Mouse (Mus musculus) heart, postnatal 4 days (tissue): ENCODE measurements around the gene Olfr544. TPM values are rescaled to one million over a fixed set of nuclear protein-coding genes. Genes with fewer than 3 reads are reported as not detected.
"Not testable (repeated sequence)": the region's sequence is repeated elsewhere in the genome, so short reads cannot be mapped to it uniquely, and the experiment has no call there.

Source experiments
- DNase-seq: peaks from one replicate; pipeline ENCODE4 v3.0.0; 2021
- total RNA-seq, 2 experiments: library from RNA; stranded (reverse); gene quantifications; 2 replicates each; pipeline ENCODE4 v1.2.3; 2021

Gene Olfr544
- total RNA-seq = not detected

DNA sequence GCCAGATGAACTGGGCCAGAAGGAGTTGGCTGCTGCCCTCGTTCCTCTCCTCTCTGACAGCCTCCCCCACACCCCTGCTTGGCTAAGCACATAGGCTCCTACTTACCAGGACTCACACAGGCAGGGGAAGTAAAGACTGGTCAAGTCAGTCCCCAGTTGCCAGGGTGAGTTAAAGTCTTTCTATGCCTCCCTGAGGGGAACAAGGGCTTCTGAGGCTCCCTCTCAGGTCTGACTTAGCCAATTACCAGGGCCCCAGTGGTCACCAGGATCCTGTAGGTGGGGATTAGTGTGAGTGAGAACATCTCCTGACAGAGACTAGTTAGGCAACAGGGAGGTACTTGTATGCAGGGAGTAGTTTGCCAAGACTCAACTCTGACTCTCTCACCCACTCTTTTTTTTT, at the start of gene Olfr544:
TSS of gene Olfr544 (minus strand) at position 153 of the 400 bp plus-strand sequence.
- DNase-seq = no peak

GRCm38 (mm10) chr7:102534449-102534848, 46.3 kb upstream of the Olfr544 start, which contains the start of gene Olfr547:
Olfr547 (plus strand) TSS chr7:102534749.
- no peak for DNase-seq

- DNase-seq = no peak
Measured at GRCm38 (mm10) chr7:102529052-102529451, 40.9 kb upstream of the Olfr544 start.

- DNase-seq = no peak
Measured at GRCm38 (mm10) chr7:102517051-102517335, 28.9 kb upstream of the Olfr544 start.

GRCm38 (mm10) chr7:102516261-102517050, 28.3 kb upstream of the Olfr544 start:
- DNase-seq = peak; percentile 53

DNA sequence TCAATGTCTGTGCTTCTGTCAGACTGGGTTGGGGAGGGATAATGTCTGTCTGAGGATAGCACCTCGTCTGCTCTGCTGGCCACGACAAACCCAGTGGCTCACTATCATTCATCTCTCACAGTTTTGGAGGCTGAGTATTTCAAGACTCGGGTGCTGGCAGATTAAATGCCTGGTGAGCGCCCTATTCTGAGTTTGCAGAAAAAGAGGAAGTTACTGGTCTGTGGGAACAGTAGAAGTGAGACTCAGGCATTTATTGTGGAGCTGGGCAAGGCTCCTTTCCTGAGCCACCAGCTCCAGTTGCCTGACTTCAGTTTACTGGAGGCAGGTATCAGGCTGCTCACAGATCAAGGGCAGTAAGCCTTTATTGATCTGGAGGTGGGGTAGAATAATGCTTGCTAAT, 26.0 kb upstream of the Olfr544 start:
- DNase-seq = no peak

DNA sequence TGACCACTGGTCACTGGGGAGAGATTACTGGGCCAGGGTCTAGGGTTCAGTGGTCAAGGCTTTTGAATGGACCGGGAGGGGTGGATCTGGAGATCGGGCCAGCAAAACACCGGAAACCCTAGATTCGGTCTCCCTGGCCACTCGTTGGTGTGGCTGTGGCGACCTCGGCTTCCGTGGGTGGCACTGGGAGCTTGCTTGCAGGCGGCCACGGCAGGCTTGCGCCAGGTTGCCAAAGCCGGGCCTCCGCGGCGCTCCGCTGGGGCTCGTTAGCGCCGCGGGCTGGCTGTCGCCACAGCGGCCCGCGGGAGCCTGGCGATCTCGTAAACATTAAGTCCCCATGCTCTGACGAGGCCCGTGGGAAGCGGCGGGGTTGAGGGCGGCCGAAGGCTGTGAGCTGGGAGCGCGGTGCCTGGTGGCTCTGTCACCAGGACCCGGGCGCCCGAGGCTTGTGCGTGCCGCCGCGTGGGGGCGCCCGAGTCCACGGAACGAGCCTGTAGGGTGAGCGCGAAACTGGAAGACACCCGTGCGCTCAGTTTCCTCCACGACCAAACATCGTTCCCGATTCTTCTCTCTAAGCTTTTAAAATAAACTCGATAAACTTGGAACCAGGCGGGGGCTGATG, 24.8 kb upstream of the Olfr544 start:
- peak; percentile 92 for DNase-seq

DNA sequence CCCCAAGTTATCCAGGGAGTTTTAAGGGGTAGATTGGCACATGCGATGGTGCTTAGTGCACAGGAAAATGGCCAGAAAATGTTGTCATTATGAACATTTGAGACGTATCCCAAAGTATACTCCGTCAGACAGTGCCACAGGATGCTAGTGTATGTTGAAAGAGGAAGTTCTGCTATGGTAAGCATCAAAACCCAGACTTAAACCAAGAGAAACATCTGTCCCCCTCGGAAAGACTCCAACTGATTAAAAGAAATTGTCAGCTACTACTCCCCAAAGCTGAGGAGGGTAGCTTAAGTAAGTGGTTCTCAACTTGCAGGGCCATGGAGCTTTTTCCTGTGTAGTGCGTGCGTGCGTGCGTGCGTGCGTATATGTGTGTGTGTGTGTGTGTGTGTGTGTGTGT, 23.8 kb upstream of the Olfr544 start:
- DNase-seq = no peak

DNA sequence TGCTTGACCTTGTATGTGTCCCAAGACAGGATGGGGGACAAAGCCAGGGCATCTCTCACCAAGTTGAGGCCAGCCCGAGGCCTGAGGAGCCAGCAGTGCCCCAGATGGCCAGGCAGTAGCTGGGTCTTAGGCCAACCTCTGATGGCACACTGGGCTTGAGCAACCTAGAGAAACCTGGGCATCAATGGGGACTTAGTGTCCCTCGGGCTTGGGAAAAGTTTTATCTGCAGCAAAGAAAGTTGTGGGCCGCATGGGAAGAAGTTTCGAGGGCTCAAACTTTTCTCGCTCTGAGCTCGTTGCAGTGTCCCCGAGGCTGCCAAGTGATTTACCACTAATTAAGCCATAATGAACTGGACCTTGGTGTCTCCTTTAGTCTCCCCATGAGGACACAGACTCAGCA, 21.6 kb upstream of the Olfr544 start:
- no peak for DNase-seq

DNA sequence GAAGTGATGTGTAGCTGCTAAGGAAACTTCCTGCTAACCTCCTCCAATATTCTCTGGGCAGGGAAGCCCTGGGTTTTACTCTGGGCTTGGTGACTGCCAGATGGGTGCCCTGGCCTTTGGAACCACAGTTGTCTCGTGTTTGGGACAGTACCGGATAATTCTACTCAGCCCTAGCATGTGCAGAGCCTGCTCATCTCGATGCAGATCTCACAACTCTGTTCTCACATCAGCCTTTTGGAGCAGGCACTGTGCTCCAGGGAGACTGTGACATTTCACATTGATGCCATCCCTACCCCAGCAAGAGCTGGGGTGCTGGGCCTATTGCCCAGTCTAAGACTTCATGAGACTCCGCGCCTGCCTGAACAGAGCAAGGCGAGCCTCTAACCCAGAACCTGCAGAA, 20.6 kb upstream of the Olfr544 start:
- DNase-seq = no peak

- DNase-seq = no peak
Measured at GRCm38 (mm10) chr7:102508066-102508465, 20.0 kb upstream of the Olfr544 start.

DNA sequence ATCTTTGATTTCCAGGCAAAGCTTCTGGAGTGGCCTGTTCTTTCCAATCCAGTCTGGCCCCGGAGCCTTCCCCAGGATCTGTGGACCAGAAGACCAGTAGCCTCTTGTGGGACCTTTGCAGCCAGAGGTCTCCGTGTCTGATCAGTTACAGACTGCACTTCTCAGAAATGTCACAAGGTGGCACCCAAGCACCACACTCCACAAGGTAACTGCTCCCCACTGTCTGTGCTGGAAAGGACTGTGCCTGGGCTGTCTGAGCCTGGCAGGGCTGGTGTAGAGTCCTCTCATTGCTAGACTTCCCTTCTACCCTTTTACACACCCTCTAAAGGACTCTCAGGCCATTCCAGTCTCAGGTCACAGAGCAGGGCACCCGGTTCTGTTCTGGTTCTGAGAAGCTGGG, 18.7 kb upstream of the Olfr544 start:
- DNase-seq = peak; percentile 80

- no peak for DNase-seq
Measured at GRCm38 (mm10) chr7:102501986-102502385, 13.9 kb upstream of the Olfr544 start.

DNA sequence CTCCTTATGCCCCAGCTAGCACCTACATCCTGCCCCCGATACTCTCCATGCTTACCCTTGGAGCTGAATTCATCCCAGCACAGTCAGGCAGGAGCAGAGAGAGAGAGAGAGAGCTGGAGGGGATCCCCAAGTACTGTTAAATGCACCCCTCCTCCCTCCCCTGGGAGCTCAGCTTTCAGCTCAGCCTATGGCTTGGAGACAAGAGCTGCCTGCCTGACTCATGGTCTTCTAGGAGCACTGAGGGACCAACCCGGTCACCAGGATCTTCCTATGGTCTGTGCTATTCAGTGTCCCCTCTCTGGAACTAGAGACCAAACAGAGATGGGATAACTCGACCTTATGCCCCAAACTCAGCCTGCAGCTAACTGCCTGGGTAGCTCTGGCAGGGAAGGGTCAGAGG, 11.4 kb upstream of the Olfr544 start, which contains the start of gene Olfr545:
TSS of gene Olfr545 (minus strand) at position 101 of the 400 bp plus-strand sequence.
- no peak for DNase-seq

DNA sequence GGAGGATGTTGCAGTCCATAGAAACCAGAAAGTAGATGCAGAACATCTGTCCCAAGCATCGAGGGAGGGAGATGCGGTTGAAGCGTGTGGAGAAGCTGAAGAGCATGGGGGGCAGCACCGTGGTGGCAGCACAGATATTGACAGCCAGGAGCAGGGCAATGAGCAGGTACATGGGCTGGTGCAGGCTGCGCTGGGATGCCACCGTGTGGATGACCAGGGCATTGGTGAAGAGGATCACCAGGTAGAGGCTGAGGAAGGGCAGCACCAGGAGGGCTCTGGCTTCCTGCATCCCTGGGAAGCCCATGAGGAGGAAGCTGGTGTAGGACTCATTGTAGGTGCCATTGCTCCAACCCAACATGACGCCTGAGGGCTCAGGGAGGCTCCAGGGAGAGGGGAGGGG, 6.3 kb upstream of the Olfr544 start:
- not testable (repeated sequence) for DNase-seq

DNA sequence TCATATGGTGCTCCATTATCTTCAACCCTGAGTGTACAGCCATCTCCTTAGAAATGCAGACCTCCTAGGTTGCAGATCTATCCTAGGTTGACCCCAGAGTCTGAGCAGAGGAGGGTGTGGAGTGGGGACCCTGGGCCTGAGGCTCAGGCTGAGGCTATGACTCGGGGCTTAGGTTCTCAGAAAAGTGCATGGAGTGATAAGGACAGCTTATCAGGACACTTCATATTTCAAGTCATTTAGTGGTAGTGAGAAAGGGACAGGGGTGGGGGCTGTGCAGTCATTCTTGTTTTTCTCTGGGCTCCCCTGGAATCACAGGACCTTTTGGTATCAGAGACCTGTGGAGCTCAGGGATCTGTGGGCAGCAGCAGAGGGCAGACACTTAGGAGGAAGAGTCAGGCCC, 2.0 kb downstream of the Olfr544 start:
- DNase-seq = no peak

DNA sequence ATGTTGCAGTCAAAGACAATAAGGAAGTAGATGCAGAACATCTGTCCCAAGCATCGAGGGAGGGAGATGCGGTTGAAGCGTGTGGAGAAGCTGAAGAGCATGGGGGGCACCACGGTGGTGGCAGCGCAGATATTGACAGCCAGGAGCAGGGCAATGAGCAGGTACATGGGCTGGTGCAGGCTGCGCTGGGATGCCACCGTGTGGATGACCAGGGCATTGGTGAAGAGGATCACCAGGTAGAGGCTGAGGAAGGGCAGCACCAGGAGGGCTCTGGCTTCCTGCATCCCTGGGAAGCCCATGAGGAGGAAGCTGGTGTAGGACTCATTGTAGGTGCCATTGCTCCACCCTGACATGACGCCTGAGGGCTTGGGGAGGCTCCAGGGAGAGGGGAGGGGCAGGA, 3.3 kb downstream of the Olfr544 start:
- not testable (repeated sequence) for DNase-seq

GRCm38 (mm10) chr7:102483665-102484064, 4.4 kb downstream of the Olfr544 start:
- DNase-seq = no peak

DNA sequence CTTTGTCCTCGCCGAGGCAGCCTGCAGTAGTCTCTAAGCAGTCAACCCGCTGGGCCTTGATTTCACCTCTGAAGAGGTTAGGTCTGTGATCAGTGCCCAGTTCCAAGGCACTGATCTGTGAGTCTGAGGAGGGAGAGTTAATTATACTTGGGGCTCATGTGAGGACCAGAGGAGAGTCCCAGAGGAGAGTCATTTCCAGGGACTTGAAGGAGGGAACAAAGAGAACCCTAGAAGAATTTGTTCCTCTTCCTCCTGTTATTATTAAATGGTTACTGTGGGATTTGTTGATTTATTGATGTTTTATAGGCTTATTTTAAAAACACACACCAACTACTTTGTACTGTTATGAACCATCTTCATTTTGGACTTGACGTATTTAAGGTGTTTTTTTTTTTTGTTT, 6.5 kb downstream of the Olfr544 start, which contains the start of gene Olfr543:
TSS of gene Olfr543 (minus strand) at position 101 of the 400 bp plus-strand sequence.
- DNase-seq = no peak

DNA sequence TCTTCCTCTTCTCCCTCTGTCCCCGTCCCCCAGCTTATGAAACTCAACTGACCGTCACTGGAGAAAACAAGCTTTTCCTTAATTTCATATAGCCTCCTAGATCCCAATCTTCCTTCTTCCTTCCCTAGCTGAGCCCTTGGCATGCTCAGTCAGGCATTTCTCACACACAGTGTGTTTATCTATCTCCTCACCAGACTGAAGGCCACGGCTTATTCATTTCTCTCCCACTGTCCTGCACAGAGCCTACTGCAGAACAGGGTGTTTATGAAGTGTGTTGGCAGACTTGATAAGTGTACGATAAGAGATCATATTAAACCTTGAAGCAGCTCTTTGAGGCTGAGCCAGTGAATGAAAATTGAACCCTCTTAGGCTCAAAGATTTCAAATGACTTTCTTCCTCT, 7.3 kb downstream of the Olfr544 start:
- no peak for DNase-seq

- no peak for DNase-seq
Measured at GRCm38 (mm10) chr7:102479368-102480078, 8.6 kb downstream of the Olfr544 start.

DNA sequence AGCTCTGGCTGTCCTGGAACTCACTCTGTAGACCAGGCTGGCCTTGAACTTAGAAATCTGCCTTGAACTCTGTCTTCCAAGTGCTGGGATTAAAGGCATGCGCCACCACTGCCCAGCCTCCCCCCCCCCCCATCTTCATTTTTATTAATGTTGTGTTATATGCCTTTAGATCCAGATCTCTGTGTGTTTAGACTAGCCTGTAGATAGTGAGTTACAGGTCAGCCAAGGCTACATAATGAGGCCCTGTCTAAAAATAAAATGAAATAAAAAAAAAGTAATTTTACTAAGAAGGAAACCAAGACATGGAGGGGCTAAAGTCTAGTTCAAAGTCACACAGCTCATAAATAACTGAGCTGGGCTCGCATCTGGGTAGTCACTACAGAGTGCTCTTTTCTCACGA, 9.2 kb downstream of the Olfr544 start:
- no peak for DNase-seq

- DNase-seq = no peak
Measured at GRCm38 (mm10) chr7:102478425-102478824, 9.7 kb downstream of the Olfr544 start.

- no peak for DNase-seq
Measured at GRCm38 (mm10) chr7:102477377-102477776, 10.7 kb downstream of the Olfr544 start.
